Mouse (Mus musculus) frontal cortex, postnatal 25 days (tissue): ENCODE results near the gene Psma7.
A peak's percentile ranks its signal among the peaks of the same experiment; 100 is the strongest.

Experiments used
- DNase-seq, 2 experiments: peaks; one replicate each; pipeline ENCODE4 v3.0.0; 2022; ENCODE audit warnings: low spot score in 2 of 2

Gene Psma7

DNA sequence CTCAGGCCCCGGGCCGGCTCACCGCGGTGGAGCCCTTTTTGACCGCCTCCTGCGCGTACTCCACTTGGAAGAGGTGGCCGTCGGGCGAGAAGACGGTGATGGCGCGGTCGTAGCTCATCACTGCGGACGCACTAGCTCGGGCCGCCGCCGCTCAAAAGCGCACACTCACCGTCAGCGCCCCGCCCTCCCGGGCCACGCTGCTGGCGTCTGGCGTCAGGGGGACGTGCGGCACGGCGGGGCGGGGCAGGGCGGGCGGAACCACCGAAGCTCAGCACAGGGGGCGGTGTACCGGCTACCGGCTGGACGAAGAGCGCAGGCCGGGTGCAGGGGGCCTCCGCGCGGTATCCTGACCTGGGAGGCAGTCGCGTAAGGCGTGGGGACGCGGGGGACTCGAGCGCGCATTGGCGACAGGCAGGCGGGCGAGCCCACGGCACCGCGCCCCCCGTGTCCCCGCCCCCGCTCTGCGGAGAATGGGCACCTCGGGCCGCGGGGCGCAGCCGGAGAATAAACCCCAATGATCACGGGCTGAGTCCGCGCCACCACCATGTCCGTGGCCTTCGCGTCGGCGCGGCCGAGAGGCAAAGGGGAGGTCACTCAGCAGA is at the start of gene Psma7, which contains the start of gene Ss18l1:
TSS of gene Psma7 (minus strand) at position 178 of the 602 bp plus-strand sequence.
TSS of gene Ss18l1 (plus strand) at position 254 of the 602 bp plus-strand sequence.
- peak; percentile 70 to 80 for DNase-seq

DNA sequence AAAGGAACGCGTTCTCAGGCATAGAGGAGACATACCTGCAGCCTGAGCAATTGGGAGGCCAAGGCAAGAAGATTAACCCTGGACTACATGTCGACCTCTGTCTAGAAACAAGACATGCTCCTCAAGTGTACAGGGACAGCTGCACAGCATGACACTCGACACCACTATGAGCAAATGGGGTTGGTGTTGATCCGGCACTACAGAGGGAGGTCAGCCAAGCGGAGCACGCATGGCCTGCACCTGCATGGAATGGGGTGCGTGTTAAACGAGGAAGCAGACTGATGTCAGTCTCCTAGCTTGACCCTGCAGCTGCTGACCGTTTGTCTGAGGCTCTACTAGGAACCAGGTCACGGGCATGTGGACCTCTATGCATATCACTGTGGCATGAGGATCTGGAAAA is 48.1 kb upstream of the Psma7 start:
- no peak for DNase-seq

DNA sequence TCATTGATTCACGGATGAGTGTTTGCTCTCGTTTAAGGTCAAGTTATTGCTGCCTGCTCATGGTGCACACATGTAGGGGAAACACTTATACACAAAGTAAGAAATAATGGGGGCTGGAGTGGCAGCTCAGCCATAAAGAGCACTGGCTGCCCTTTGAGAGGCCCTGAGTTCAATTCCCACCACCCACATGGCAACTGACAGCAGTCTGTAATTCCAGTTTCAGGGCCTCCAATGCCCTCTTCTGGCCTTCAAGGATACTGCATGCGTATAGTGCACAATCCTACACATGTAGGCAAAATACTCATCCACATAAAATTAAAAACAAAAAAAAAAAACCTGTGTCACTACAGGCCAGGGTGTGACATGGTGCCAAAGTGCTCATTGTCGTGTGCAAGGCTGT is 45.2 kb upstream of the Psma7 start:
- no peak for DNase-seq

DNA sequence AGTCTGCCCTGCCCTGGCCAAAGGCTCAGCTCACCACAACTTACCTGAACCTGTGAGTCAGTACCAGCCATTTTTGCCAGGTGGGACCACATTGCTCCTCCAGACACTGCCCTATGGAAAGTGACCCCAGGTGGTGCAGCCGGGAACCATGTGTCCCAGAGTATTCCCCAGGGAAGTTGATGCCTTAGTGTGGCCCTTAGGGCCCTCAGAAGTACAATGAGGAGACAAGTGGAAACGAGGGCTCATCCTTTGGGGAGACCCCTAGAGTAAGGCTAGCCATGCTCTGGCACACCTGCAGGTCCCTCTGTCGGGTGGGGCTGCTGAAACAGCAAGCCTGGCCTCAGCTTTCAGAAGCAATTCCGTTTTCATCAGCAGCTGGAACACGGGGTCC is 44.4 kb upstream of the Psma7 start:
- DNase-seq = no peak

DNA sequence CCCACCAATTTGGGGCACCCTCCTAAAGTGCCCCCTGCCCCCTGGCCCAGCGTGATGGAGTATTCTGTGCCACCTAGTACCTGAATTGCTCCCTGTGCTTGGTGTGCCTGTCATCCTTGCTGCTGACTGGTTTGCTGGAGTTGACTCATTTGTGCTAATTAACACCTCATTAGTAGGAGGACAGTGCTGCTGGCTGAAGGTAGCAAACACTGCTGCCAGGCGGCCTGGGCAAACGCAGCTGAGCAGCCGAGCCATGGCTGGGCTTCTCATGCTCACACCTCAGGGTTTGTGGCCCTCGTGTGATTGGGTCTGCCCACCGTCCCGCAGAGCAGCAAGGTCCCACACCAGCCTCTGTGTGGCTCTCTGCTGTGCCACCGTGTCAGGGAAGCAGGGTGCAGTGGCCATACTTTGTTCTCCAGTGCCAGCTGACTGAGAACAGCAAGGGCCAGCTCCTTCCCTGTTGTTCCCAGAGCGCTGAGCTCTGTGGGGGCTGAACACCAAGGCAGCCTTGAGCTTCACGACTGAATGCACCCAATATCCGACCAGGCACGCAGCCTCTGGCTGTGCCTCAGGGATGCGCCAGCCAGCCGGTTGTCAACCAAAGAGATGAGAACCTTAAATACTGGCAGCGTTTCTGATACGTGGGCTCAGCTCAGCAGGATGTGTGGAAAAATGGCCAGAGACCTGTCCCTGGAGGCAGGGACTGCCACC is 43.8 kb upstream of the Psma7 start:
- no peak for DNase-seq

DNA sequence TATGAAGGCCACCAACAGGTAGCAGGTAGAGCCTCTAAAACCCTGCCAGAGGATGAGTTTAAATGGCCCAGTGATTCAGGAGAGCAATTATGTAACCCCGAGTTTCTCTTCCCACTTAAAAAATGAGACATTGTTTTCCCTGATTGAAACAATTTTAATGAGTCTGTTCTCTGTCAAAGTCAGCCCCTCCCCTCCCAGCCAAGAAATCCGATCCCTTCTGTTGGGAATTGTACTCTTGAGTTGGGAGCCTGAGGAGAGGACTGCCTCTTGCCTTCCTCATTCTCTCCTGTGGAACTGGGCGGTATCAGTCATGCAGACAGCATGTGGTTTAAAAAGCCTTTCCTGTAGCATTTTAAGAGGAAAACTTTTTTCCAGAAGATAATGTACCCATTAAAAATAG is 42.3 kb upstream of the Psma7 start:
- DNase-seq = no peak

DNA sequence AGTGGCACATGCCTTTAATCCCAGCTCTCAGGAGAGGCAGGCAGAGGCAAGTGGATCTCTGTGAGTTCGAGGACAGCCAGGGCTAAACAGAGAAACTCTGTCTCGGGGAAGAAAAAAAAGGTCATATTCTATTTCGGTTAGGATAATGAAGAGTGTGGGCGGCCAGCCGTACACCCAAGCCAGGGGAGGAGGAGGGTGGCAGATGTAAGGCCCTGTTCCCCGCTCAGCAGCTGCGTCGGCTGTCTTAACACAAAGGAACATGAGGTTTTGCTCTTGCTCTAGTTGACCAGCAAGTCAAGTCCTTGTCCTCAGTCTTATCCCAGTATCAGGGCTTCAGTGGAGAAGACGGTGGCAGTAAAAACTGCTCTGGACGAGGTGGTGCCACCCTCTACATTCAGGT is 40.8 kb upstream of the Psma7 start:
- DNase-seq = no peak

DNA sequence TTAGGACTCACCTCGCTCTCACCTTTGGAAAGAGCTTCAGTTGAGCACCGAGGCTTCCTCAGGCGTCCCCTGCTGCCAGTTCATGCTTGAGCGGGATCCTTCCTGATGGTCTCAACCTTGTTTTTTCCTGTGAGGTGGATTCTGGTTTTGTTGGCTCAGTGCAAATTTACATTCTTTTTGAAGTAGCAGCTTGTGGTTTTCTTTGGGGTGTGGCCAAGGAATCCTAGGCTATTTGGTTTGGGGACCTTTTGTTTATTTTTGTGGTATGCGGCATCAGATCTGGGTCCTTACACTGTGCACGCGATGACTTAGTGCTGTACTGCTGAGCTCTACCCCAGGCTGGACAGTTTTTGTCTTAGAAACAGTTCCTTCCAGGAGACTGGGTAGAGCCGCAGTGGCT is 38.4 kb upstream of the Psma7 start:
- DNase-seq = no peak

DNA sequence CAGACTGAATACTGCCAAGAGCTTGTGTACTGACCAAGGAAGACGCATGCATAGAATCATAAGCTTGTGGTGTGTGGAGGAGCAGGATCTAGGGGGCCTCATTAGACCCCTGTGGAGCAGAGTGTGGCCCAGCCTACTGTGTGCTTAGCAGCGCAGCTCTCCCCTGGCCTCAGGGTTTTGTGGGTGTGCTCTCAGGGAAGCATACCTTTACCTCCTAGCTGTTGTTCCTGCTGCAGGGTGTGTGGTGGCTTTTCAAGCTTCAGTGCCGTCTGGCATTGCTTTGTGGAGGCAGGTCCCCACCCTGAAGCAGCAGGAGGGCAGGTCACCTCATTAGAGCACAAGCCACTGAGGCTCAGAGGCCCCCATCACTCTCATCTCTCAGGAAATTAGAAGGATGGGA is 35.4 kb upstream of the Psma7 start:
- no peak for DNase-seq

DNA sequence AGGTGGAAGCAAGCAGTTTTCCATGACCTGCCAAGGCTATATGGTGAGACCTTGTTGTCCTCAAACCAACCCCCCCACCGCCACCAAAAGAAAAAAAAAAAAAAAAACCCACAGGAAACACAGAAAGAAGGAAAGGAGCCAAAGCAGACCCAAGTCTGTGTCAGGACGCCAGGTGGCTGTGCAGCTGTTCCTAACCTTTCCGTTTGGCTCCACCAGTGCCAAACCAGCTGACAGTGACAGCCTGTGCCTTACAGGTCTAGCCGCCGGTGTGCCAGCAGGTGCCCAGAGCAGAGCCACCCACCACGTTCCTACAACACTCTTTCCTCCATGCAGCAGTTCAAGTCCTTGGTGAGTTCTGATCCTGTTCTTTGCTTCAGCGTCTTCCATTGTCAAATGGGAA is 30.7 kb upstream of the Psma7 start:
- DNase-seq = no peak

DNA sequence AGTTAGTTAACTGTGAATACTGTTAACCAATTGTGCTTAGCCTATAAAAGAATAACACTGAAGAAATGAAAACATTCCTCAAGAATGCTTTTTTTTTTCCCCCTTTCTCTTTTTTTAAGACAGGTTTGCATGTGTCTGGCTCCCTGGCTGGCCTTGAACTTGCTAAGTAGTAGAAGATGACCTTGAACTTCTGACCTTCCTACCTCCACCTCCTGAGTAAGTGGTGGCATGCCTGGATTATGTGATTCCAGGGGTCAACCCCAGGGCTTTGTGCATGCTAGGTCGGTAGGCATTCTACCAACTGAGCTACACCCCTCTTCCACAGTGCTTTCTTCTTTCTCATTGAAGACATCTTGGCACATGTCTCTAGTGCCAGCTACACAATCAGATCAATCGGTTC is 29.4 kb upstream of the Psma7 start:
- DNase-seq = no peak

DNA sequence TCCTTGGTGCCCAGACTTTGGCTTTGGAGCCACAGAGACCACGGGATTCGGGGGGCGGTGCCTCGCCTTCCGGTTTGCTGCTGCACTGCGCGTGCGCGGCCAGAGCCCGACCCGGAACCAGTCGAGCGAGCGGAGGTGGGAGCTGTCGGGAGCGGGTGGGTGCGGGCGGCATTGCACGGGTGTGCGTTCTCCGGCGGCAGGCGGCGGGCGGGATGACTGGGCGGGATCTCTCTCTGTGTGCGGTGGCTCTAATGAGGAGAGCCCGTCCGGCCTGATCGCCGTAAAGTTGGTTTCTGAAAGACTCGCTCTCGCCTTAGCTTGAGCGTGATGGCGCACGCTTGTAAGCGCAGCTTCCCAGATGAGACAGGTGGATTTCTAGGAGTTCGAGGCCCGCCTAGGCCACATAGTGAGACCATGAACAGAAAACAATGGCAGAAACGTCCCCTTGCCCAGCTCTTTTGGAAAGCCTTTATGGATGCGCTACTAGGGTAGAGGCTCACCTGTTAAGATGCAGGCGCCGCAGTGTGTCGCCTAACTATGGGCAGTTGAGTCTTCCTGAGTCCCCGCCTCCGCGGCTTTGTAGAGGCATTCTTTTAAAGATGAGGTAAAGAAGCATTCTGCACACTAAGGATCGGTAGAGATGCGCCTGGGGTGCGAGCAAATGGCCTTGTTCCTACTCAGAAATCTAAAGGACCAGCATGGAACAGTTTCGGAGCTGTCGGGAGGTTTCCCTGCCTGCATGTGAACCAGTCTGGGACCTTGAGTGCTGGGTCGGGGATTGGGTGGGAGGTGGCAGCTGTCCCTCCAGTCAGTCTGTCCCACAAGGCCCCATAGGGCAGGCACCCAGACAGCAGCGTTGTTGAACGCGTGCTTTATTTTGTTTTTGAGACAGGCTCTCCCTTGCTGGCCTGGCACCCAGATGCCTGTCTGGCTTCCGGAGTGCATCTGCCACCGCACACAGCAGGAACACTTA is 28.5 kb upstream of the Psma7 start, which contains the start of gene Mtg2:
TSS of gene Mtg2 (plus strand) at position 108 of the 973 bp plus-strand sequence.
- DNase-seq = peak; percentile 92 to 93

DNA sequence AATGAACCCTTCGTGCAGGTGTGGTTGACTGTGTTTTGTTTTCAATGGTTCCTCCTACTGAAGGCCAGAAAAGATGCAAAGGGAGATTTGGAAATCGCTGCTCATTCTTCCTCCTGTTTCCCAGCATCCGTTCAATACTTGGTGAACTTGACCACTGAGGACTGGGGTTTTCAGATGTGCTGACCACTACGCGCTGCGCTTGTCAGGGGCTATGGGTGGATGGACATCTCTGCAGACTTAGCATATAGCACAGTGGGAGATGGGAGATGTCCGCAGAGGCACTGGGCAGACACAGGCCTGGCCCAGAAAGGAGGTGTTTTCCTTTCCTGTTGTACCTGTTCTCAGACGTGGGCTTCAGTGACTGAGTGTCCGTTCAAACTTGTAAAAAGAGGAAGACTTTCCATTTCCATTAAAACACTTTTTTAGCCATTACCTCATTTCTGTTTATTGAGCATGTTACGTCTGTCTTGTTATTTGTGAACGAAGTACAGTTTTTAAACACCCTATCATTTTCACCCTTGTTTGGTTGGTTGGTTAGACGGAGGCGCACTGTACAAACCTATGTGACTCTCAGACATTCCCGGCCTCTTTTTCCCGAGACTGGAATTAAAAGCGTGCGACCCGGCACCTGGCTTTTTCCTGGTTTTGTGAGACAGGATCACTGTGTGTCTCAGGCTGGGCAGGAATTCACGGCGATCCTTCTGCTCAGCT is 27.7 kb upstream of the Psma7 start:
- no peak for DNase-seq

DNA sequence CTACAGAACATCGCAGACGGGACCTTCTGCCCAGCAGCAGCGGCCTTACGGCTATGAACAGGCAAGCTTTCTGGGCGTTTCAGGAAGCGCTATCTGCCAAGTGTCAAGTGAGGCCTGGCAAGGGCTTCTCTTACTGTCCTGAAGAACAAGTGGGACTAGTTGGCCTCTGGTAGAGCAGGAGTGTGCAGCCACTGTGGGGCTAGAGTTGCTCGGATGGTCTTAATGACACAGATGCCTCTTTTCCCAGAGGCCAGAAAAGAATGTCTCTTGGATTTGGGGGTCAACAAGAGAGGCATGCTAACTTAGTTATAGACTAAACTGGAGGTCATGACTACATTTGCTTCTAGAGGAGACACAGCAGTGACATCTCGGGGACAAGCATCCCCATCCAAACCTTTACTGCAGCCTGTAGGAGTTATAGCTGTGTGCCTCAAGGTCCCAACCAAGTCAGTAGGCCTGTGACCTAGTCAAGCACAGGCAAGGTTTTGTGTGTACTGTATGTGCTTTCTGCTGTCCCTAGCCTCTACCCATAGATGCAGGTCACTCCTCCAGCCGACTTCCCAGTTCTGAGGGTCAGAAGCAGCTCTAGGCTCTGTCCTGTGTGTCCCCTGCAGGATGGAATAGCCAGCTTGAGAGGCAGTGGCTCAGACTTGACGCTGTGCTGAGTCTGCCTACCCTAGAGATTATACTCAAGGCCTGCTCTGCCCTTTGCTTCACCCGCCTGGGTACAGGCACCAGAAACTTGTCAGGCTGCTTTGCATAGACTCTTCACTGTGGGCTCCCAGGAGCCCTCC is 21.3 kb upstream of the Psma7 start:
- no peak for DNase-seq

DNA sequence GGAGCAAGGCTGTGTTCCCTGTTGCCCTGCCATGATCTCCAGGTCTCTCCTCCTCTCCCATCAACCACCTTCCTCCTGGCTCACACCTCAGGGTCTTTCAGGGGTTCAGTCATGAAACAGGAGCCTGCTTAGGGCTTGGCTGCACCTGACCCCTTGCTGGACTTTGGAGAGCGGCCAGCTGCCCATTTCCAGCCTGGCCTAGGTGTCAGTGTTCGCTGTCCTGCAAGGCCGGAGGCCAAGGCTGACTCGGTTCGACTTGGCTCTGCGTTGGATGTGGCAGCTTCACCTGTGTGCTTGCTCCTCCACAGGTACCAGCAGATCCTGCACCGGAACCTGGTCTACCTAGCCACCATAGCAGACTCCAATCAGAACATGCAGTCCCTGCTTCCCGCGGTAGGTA is 10.8 kb upstream of the Psma7 start:
- DNase-seq = no peak

DNA sequence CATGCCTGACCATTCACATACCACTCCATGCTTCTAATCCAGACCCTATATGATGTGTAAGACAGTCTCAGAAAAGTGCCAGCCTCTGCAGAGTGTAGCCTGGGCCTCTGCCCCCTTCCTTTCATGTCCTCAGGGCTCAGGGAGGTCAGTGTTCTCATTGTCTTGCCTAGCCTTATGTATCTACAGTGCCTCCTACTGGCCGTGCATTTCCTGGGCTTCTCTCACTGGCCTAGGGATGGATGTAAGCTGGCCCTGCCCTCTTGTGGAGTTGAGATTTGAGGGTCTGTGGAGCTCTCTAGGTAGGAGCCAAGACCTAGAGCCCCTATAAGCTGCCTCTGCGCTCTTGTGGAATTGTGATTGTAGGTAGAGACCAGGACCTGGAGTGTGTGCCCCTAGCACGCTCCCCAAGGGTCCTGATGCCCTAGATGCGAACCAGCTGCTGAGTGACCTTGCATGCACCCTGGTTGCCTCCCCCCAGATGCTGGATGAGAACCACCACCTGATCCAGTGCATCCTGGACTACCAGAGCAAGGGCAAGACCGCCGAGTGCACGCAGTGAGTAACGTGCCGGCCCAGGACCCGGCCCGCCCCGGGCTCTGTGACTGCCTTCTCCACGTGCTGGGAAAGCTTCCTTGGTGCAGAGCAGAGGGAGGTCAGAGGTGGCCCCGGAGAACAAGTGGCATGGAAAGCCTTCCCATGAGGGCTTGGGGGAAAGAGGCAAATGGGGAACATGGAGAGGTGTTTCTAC is 9.9 kb upstream of the Psma7 start:
- DNase-seq = no peak

DNA sequence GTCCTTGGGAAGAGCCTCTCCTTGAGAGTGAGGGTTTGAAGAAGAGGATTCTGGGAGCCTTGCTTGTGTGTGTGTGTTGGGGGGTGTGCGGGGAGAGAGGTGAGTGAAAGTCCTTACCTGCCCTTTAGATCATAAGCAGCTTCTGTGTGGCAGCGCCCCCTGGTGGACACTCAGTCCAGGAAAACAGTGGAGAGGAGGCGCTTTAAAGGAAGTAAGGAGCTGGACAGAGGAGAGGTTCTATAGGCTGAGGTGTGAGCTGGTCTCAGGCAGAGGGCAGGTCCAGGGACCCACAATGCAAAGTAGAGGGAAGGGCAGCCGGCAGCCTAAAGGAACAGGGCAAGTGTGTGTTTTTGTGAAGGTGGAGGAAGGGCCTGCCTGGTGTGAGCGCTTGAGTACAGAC is 8.8 kb upstream of the Psma7 start:
- peak; percentile 74 to 78 for DNase-seq

DNA sequence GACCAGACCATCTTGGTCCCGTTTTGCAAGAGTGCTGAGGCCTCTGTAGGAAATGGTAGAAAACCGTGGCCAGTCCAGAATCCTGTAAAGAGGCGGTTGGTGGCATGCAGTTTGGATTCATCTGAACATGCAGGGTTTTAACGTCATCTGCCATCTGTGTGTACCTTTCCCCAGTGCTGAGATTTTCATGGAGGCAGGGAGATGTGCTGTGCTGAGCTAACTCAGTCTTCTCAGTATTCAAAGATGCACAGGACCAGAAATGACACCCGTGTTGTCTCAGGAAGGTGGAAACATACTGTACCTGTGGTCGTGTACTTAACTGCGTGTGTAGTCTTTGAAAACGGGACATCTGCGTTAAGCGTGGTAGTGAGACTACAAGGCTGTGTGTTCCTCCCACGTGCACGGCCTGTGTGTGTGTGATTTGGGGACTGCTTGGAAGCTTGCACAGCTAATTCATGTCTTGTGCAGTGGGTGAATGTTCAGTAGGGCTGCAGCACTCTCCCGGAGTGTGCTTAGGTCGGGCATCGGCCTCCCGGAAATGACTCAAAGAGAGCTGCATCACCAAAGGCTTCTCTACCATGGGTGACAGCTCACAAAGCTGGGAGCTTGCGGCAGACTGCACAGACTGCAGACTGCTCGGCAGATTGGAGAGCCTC is 5.9 kb upstream of the Psma7 start:
- DNase-seq = peak in 1 of 2 experiments; percentile 30

DNA sequence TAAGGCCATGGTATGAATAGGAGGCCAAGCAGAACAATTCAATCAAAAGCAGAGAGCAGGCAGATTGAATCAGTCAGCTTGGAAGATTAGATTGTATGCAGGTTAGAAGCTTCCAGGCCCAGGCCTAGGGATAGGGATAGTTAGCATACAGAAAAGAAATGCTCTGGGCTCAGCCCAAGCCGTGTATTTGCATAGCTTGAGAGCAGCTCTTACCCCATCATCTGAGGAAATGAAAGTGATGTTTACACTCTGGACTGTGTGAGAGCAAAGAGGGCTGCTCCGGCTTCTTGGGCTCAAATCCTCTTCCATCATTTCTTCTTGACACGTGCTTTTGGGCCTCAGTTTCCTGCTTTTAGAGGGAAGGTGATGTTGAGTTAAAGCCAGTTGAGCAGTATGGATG is 5.3 kb upstream of the Psma7 start:
- DNase-seq = no peak

DNA sequence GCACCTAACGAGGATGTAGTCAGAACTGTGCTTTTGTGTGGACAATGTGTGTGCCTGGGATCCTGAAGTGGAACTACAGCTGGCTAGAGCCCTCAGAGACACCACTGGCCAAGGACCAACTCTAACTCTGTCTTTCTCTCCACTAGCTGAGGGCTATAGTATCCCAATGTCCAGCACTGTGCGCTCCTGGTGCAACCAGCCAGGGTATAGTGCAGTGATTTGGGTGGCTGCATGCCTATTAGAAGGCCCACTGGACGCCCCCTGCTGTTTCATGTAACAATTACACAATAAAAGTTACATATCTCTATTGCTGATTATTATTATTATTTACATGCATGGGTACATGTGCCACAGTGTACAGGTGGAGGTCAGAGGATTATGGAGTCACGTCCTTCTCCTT is 3.0 kb upstream of the Psma7 start:
- no peak for DNase-seq
